Mouse (Mus musculus): ENCODE results near the gene B3glct. TPM values are rescaled to one million over a fixed set of nuclear protein-coding genes. Genes with fewer than 3 reads are reported as not detected.
A peak's percentile ranks its signal among the peaks of the same experiment; 100 is the strongest.

Gene B3glct
- polyA plus RNA-seq, 3 experiments from 2014 or later, result 1.7 to 3.8 (median 2.8) TPM

GRCm38 (mm10) chr5:149751861-149752260 lies 73.8 kb downstream of the B3glct start:
- no peak for ATAC-seq

- no peak for ATAC-seq
These were observed 75.0 kb downstream of the B3glct start for GRCm38 (mm10) chr5:149753073-149753472.

DNA sequence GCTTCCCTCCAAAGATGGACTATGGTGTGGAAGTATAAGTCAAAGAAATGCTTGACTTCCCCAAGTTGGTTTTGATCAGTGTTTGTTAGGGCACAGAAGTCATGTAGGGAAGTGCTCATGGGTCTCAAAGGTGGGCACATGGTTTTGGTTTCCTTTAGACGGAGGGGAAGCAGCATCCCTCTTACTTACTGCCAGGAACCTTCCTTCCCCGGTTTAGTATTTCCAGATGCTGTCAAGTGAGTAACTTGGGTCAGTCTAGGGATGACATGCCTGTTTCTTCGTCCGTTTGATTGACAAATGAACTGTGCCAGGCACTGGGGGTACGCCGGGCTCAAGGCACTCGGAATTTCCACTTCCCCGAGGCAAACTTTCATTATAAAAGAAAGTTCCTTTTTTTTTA lies 89.1 kb downstream of the B3glct start:
- no peak for ATAC-seq

DNA sequence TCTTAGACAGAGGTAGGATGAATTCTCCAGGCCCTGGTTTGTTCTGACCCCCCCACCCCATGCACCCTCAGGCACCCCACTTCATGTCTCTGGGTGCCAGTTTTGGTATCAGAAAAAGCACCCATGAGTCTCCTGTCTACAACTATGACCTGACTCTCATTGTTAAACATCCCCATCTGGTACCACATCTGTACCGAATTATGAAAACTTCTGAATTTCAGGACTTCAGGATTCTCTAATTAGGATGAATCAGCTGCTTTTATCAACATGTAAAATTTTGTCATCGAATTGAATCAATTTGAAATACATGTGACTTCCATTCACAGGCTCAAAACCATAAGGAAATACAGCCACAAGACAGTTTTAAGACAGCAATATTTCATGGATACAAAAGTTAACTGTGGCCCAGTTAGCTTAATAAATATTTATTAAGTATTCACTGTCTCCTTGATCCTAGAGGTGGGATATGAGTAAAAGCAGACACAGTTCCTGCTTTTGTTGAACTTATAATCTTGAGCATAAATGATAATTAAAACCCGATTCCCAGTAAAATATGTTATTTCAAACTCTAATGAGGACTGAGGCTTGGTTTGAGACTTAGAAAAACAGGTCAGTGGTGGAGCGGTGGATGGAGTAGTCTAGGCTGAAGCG lies 89.7 kb downstream of the B3glct start:
- ATAC-seq, result no peak

DNA sequence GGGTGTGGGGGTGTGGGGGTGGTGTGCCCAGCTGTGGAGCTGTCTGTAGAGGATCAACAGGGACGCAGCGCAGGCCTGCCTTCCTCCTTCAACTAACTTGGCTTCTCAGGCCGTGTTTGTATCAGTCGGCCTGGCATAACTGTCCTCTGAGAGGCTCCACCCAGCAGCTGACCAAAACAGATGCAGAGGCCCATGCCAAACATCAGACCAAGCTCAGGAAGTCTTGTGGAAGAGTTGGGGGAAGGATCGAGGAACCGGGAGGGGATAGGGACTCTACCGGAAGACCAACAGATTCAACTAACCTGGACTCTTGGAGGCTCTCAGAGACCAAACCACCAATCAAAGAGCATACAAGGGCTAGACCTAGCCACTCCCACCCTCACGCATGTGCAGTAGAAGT lies 91.6 kb downstream of the B3glct start:
- ATAC-seq, result no peak

DNA sequence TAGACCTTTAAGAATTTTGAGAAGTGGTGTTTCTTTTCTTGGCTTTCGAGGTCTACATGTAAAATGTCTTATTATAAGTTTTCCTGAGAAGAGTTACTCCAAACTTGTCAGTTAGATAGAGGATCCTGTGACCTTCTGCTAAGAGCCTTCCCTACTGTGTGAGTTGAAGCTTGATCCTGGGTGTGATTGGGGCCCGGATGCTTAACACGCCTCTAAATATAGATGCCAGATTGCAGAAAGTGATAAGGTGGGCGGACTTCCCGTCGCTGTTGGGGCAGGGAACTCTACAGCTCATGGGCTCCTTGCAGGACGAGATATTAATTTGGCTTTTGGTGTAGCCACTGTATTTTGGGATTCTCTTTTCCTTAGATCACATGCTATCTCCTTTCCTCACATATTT lies 98.0 kb downstream of the B3glct start:
- peak; percentile 38 for ATAC-seq

- no peak for ATAC-seq
These were observed 101.7 kb downstream of the B3glct start for GRCm38 (mm10) chr5:149779740-149780139.

DNA sequence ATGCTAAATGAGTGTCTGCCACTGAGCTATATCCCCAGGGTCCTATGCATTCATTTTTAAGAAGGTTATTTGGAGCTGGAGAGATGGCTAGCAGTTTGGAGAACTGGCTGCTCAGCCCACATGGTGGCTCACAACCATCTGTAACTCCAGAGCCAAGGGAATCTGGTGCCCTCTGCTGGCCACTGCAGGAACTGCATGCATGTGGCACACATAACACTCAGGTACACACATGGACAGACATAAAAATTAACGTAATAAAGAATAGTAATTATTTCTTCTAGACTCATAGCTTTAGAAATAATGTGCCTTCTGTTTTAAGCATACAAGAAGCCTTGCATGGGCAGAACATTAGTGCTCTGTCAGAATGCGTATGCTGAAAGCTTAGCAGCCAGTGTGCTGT lies 102.4 kb downstream of the B3glct start:
- ATAC-seq, result no peak

GRCm38 (mm10) chr5:149790087-149790486 lies 112.1 kb downstream of the B3glct start:
- ATAC-seq, result no peak

GRCm38 (mm10) chr5:149810071-149810470 lies 132.0 kb downstream of the B3glct start:
- no peak for ATAC-seq

- no peak for ATAC-seq
These were observed 133.8 kb downstream of the B3glct start for GRCm38 (mm10) chr5:149811835-149812234.

Other genes with a start within 250 kb of the B3glct start
- gene Tex26, start 238.6 kb upstream of the B3glct start, polyA plus RNA-seq (2017; shearing (Covaris generic)), result not detected
- gene Wdr95, start 149.6 kb upstream of the B3glct start, polyA plus RNA-seq (2017; shearing (Covaris generic)), result 1 to 10 TPM in 1 of 3 experiments, not detected in 2; 3.0 TPM
- 10 to 100 TPM; 15.8 to 35.5 (median 20.2) TPM for gene Hsph1, start 41.9 kb upstream of the B3glct start, polyA plus RNA-seq (2017; shearing (Covaris generic))